Mouse (Mus musculus): ENCODE measurements around the gene a.

DNA sequence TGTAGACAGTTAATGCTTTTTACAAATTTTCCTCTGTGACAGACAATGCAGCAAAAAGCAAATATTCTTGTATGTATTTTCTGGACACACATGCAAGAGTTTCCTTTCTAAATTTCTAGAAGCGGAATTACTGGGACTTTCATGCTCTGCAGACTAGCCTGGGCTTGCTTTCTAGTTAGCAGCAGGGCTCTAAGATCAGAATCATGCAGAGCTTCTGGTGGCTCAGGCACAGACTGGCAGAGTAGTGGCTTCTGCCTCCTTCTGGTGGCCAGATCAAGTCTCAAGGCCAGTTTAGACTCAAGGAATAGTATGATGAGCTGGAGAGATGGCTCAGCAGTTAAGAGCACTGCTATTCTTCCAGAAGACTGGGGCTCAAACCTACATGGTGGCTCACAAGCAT lies 32.7 kb upstream of the a start:
- TF ChIP-seq CTCF (IDR thresholded peaks at IDR 0.05) (no peak), EP300 (IDR thresholded peaks at IDR 0.05; ENCODE audit: insufficient read depth, low read depth, low read length) (no peak)
